Mouse (Mus musculus) layer of hippocampus, adult 8-10 months (tissue): ENCODE measurements around the gene Tnp2. TPM values are rescaled to one million over a fixed set of nuclear protein-coding genes. Genes with fewer than 3 reads are reported as not detected.
A peak's percentile ranks its signal among the peaks of the same experiment; 100 is the strongest.

Source experiments
- DNase-seq, 2 experiments: peaks; one replicate each; pipeline ENCODE4 v3.0.0; 2022; ENCODE audit warnings: low spot score in 2 of 2
- total RNA-seq, 4 experiments: library from RNA; stranded (reverse); gene quantifications; 2 replicates each; pipeline ENCODE4 v1.2.4; 2022

Gene Tnp2
- total RNA-seq, 4 experiments from 2014 or later, result not detected

- no peak for DNase-seq
Measured at GRCm38 (mm10) chr16:10769661-10770060, 18.8 kb downstream of the Tnp2 start.

- no peak for DNase-seq
Measured at GRCm38 (mm10) chr16:10768821-10769220, 19.6 kb downstream of the Tnp2 start.

- peak in 1 of 2 experiments; percentile 42 for DNase-seq
Measured at GRCm38 (mm10) chr16:10767158-10767557, 21.3 kb downstream of the Tnp2 start.

GRCm38 (mm10) chr16:10764323-10764722 is 24.1 kb downstream of the Tnp2 start:
- DNase-seq, result no peak

GRCm38 (mm10) chr16:10763540-10764264 is 24.8 kb downstream of the Tnp2 start:
- no peak for DNase-seq

GRCm38 (mm10) chr16:10762569-10763180 is 25.8 kb downstream of the Tnp2 start:
- no peak for DNase-seq

GRCm38 (mm10) chr16:10761182-10761581 is 27.3 kb downstream of the Tnp2 start:
- no peak for DNase-seq

GRCm38 (mm10) chr16:10756168-10756567 is 32.3 kb downstream of the Tnp2 start:
- no peak for DNase-seq

GRCm38 (mm10) chr16:10754521-10755296 is 33.8 kb downstream of the Tnp2 start:
- DNase-seq, result no peak

- peak in 1 of 2 experiments; percentile 46 for DNase-seq
Measured at GRCm38 (mm10) chr16:10749824-10750223, 38.6 kb downstream of the Tnp2 start.

GRCm38 (mm10) chr16:10749226-10749625 is 39.2 kb downstream of the Tnp2 start:
- DNase-seq, result no peak

GRCm38 (mm10) chr16:10741082-10741481 is 47.4 kb downstream of the Tnp2 start:
- no peak for DNase-seq

GRCm38 (mm10) chr16:10739854-10740398 is 48.5 kb downstream of the Tnp2 start:
- no peak for DNase-seq

GRCm38 (mm10) chr16:10738866-10739265 is 49.6 kb downstream of the Tnp2 start:
- DNase-seq, result no peak

Other genes starting within 250 kb of the Tnp2 start
- 10 to 100 TPM; 55.5 to 66.1 (median 63.2) TPM for gene Dexi, start 245.6 kb downstream of the Tnp2 start, total RNA-seq
- gene Clec16a, start 243.3 kb downstream of the Tnp2 start, total RNA-seq, result 10 to 100 TPM; 85.2 to 99.0 (median 92.5) TPM
- gene Socs1, start 3.1 kb downstream of the Tnp2 start, total RNA-seq, result 1 to 10 TPM in 1 of 4 experiments, under 1 TPM in 3; 0.53 to 1.2 (median 0.76) TPM
- not detected for gene Prm3, start 2.3 kb upstream of the Tnp2 start, total RNA-seq
- gene Prm2, start 7.5 kb upstream of the Tnp2 start, total RNA-seq, result not detected
- not detected for gene Prm1, start 17.2 kb upstream of the Tnp2 start, total RNA-seq
- not detected for gene Gm11172, start 24.3 kb upstream of the Tnp2 start, total RNA-seq
- gene Rmi2, start 46.4 kb upstream of the Tnp2 start, total RNA-seq, result under 1 TPM; 0.10 to 0.37 (median 0.25) TPM